Mouse (Mus musculus): Measurements from ENCODE around the gene Rsph6a.

Rsph6a gene

GRCm38 (mm10) chr7:19082171-19082570 is 27.7 kb downstream of the Rsph6a start:
- no peak for DNase-seq

GRCm38 (mm10) chr7:19083096-19083495 is 28.6 kb downstream of the Rsph6a start:
- DNase-seq, result peak; percentile 27 to 52

DNA sequence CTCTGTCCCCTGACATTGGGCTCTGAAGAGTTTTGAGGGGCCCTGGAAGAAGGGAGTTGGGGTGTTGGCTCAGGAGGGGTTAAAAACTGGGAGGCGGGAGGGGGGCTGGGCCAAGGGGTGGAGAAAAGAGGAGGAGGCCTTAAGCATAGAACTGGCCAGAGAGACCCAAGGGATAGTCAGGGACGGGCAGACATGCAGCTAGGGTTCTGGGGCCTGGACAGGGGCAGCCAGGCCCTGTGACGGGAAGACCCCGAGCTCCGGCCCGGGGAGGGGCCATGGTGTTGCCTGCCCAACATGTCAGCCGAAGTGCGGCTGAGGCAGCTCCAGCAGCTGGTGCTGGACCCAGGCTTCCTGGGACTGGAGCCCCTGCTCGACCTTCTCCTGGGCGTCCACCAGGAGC is 29.2 kb downstream of the Rsph6a start, which contains the start of gene Dmpk:
Dmpk (plus strand) TSS at position 149 of the 400 bp plus-strand sequence.
- peak in 1 of 2 experiments; percentile 43 for DNase-seq

GRCm38 (mm10) chr7:19084277-19084771 is 29.8 kb downstream of the Rsph6a start:
- DNase-seq, result no peak

DNA sequence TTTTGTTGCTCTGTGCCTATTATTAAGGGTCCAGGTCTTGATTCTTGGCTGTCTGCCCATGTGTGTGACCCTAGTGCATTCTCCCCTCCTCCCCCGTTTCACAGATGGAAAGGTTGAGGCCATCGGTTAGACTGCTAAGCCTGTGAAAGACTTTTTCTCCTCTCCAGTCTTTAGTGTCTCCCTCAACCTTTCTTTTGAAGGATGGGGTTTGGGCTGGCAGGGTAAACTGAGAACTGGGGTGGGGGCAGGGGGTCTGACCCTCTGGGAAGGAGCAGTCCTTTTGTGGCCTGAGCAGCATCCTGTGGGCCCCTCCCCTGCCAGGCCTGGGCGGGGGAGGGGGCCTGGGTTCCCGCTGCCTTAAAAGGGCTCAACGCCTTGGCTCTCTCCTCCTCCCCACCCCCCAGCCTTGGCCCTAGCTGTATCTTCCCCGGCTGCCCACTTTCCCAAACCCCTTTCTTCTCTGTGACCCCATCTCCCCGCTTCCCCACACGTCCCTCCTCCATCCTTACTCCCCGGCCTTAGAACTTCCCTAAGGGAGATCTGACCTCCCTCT is 30.5 kb downstream of the Rsph6a start:
- DNase-seq, result no peak

DNA sequence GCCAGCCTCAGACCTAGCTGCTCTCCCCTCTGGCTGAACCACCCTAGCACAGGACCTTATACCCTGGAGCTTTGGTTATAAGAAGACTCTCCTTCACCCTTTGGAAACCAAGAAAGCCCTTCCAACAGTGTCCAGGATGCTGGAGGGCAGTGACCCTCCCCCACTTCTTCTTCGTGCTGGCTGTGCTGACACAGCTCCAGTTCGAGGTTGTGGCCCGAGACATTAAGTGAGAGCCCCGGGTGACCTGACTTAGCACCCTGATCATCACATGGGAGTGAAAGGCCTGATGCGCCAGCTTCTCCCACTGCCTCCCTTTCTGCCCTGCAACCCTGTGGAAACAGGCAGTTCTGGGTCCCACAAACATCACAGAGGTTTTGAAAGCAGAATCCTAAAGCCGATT is 31.0 kb downstream of the Rsph6a start:
- DNase-seq, result peak; percentile 37 to 38

GRCm38 (mm10) chr7:19086042-19086441 is 31.6 kb downstream of the Rsph6a start:
- peak; percentile 54 to 80 for DNase-seq

GRCm38 (mm10) chr7:19086760-19087159 is 32.3 kb downstream of the Rsph6a start:
- no peak for DNase-seq

GRCm38 (mm10) chr7:19088813-19089212 is 34.3 kb downstream of the Rsph6a start:
- peak; percentile 66 to 90 for DNase-seq

DNA sequence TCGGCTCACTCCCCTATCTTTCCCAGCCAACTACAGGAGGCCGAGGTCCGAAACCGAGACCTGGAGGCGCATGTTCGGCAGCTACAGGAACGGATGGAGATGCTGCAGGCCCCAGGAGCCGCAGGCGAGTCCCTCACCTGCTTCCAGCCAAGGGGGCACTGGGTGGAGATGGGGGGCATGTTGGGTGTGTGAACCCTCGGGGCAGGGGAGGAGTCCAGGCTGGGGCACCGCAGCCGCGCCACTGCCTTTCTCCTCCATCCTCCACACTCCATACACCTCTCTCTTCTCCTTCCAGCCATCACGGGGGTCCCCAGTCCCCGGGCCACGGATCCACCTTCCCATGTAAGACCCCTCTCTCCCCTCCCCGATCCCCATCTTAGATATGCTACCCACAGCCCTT is 37.4 kb downstream of the Rsph6a start:
- DNase-seq, result no peak

DNA sequence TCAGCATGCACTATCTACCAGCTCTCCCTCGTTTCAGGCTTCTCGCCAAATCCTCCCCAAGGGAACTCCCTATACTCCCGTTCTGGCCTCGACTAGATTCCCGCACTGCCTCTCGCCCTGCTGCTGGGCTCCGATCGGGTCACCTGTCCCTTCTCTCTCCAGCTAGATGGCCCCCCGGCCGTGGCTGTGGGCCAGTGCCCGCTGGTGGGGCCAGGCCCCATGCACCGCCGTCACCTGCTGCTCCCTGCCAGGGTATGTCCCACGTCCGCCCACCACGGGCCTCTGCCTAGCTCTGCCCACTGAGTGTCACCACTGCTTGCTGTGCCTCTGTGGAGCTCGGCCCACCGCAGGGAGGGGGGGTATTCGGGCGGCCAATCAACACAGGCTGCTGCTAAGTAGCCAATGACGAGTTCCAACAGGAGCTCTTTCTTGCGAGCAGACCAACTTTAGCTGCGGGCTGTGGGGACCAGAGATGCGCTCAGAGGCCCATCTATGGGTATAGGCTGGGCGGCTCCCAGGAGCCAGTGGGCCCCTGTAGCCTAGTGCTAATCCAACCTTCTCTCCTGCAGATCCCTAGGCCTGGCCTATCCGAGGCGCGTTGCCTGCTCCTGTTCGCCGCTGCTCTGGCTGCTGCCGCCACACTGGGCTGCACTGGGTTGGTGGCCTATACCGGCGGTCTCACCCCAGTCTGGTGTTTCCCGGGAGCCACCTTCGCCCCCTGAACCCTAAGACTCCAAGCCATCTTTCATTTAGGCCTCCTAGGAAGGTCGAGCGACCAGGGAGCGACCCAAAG is 38.1 kb downstream of the Rsph6a start:
- DNase-seq, result peak; percentile 62 to 70

GRCm38 (mm10) chr7:19093174-19093521 is 38.7 kb downstream of the Rsph6a start:
- DNase-seq, result peak; percentile 88 to 94

- peak; percentile 98 to 99 for DNase-seq
Measured at GRCm38 (mm10) chr7:19093537-19094385, 39.3 kb downstream of the Rsph6a start.

- DNase-seq, result peak; percentile 42 to 74
Measured at GRCm38 (mm10) chr7:19094471-19094825, 40.0 kb downstream of the Rsph6a start, which contains the start of gene Six5. TSS of gene Six5 (plus strand) at chr7:19094594.

GRCm38 (mm10) chr7:19094826-19095750 is 40.6 kb downstream of the Rsph6a start:
- peak; percentile 43 to 74 for DNase-seq

DNA sequence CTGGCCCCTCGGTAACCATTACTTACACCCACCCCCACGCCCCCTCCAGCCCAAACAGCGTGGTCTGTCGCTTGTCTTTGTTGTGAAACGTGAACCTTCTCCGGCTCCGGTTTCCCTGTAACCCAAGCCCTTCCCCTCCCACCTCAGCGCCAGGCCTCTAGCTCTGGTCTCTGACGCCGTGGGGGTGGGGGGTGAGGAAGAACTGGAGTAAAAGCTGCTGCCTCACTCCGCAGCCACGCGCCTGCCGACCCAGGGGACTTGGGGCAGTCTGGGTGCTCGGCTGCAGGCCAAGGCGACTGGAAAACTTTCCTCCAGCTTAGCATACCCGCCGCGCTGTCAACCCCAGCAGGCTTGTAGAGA is 41.2 kb downstream of the Rsph6a start:
- DNase-seq, result peak; percentile 57 to 81

GRCm38 (mm10) chr7:19096421-19096976 is 42.0 kb downstream of the Rsph6a start:
- no peak for DNase-seq

GRCm38 (mm10) chr7:19097217-19097616 is 42.7 kb downstream of the Rsph6a start:
- no peak for DNase-seq

GRCm38 (mm10) chr7:19097863-19098262 is 43.4 kb downstream of the Rsph6a start:
- DNase-seq, result no peak

DNA sequence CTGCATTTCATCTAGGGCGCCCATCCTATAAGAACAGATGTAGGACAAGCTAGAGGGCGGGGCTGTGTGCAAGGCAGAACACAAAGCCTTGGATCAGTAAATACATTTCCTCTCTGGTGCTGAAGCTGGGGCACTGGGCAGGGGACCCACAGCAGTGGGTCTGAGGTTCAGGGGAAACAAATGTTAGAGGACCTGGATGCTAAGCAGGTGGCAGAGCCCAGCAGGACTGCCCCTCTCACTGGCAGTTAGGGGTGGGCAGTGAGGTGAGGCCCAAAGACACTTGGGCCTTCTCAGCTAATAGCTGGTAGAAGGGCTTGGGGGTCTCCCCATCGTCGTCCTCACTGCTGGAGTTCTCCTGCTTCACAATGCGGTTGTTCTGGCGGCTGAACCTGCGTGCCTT is 44.3 kb downstream of the Rsph6a start:
- no peak for DNase-seq

GRCm38 (mm10) chr7:19100290-19100689 is 45.8 kb downstream of the Rsph6a start:
- no peak for DNase-seq

- DNase-seq, result no peak
Measured at GRCm38 (mm10) chr7:19103741-19104140, 49.3 kb downstream of the Rsph6a start.
